Mouse (Mus musculus): ENCODE results near the gene Xbp1.
"Not testable (repeated sequence)": the region's sequence is repeated elsewhere in the genome, so short reads cannot be mapped to it uniquely, and the experiment has no call there.

Gene Xbp1

GRCm38 (mm10) chr11:5502351-5503051, 18.0 kb upstream of the Xbp1 start:
- no peak for DNase-seq (ENCODE audit: low spot score)

GRCm38 (mm10) chr11:5505856-5506575, 14.4 kb upstream of the Xbp1 start:
- DNase-seq (ENCODE audit: low spot score): no peak

GRCm38 (mm10) chr11:5509215-5510098, 11.0 kb upstream of the Xbp1 start:
- peak; percentile 76 for DNase-seq (ENCODE audit: low spot score)

GRCm38 (mm10) chr11:5510099-5510391, 10.4 kb upstream of the Xbp1 start:
- DNase-seq (ENCODE audit: low spot score): no peak

GRCm38 (mm10) chr11:5510686-5511085, 9.8 kb upstream of the Xbp1 start:
- not testable (repeated sequence) for DNase-seq (ENCODE audit: low spot score)

- DNase-seq (ENCODE audit: low spot score): no peak
Observed at GRCm38 (mm10) chr11:5512099-5512725, 8.2 kb upstream of the Xbp1 start.

- no peak for DNase-seq (ENCODE audit: low spot score)
Observed at GRCm38 (mm10) chr11:5512961-5513360, 7.5 kb upstream of the Xbp1 start.

GRCm38 (mm10) chr11:5514091-5514490, 6.4 kb upstream of the Xbp1 start:
- no peak for DNase-seq (ENCODE audit: low spot score)

- DNase-seq (ENCODE audit: low spot score): no peak
Observed at GRCm38 (mm10) chr11:5515196-5515595, 5.3 kb upstream of the Xbp1 start.

- no peak for DNase-seq (ENCODE audit: low spot score)
Observed at GRCm38 (mm10) chr11:5515655-5516054, 4.8 kb upstream of the Xbp1 start.

- no peak for DNase-seq (ENCODE audit: low spot score)
Observed at GRCm38 (mm10) chr11:5516151-5516550, 4.3 kb upstream of the Xbp1 start.

- no peak for DNase-seq (ENCODE audit: low spot score)
Observed at GRCm38 (mm10) chr11:5516617-5517016, 3.8 kb upstream of the Xbp1 start.

- no peak for DNase-seq (ENCODE audit: low spot score)
Observed at GRCm38 (mm10) chr11:5517346-5517745, 3.1 kb upstream of the Xbp1 start.

GRCm38 (mm10) chr11:5519681-5520080, 778 bp upstream of the Xbp1 start:
- DNase-seq (ENCODE audit: low spot score): no peak

- DNase-seq (ENCODE audit: low spot score): no peak
Observed at GRCm38 (mm10) chr11:5521266-5521515, 732 bp downstream of the Xbp1 start.

GRCm38 (mm10) chr11:5521516-5522291, 1.2 kb downstream of the Xbp1 start:
- DNase-seq (ENCODE audit: low spot score): peak; percentile 83

GRCm38 (mm10) chr11:5522798-5523415, 2.4 kb downstream of the Xbp1 start:
- DNase-seq (ENCODE audit: low spot score): no peak

- DNase-seq (ENCODE audit: low spot score): no peak
Observed at GRCm38 (mm10) chr11:5525418-5525817, 5.0 kb downstream of the Xbp1 start.

- DNase-seq (ENCODE audit: low spot score): no peak
Observed at GRCm38 (mm10) chr11:5526573-5527439, 6.3 kb downstream of the Xbp1 start.

- peak; percentile 51 for DNase-seq (ENCODE audit: low spot score)
Observed at GRCm38 (mm10) chr11:5527865-5528523, 7.5 kb downstream of the Xbp1 start.
